Mouse (Mus musculus): ENCODE data around the gene Pcdh15. TPM values are rescaled to one million over a fixed set of nuclear protein-coding genes. Genes with fewer than 3 reads are reported as not detected.

Pcdh15 gene
- polyA plus RNA-seq, 1 experiment from 2014 or later, result 0.31 TPM

DNA sequence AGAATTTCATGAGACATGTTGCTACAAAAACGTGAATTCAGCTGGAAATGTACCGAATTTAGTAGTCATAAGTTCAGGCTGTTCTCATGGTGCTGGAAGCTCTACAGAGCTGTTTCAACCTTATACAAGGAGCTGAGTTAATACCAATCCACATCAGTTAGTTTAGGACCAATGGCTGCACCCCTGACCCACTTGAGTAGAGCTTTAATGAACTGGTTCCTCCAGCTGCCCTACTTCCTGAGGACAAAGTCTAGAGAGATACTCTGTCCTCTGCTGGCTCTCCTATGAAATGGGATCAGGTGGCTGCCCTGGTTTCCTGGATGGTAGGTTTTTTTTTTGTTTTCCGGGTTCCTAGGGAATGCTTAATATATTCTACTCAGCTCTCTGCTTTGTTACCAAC is 1030.0 kb downstream of the Pcdh15 start:
- H3K9me3 ChIP-seq (replicated peaks), result no peaks in the 10 kb centered on the region
- 83% methylated on average over 3 of the region's 3 CpGs for WGBS
- H3K4me3 ChIP-seq, result no peak overlapping the region
- DNase-seq (ENCODE audit: low spot score), result no peak
- no peak overlapping the region for H3K27ac ChIP-seq (replicated peaks)
- no peaks in the 10 kb centered on the region for H3K36me3 ChIP-seq
- no peaks in the 10 kb centered on the region for H3K27me3 ChIP-seq (ENCODE audit: low read depth, poor library complexity, severe bottlenecking)
- no peaks in the 10 kb centered on the region for H3K4me1 ChIP-seq

GRCm38 (mm10) chr10:74129665-74130064 is 1030.5 kb downstream of the Pcdh15 start:
- H3K4me1 ChIP-seq, result no peaks in the 10 kb centered on the region
- DNase-seq (ENCODE audit: low spot score), result no peak
- H3K4me3 ChIP-seq, result no peak overlapping the region
- H3K36me3 ChIP-seq, result no peaks in the 10 kb centered on the region
- H3K9me3 ChIP-seq (replicated peaks), result no peaks in the 10 kb centered on the region
- no peak overlapping the region for H3K27ac ChIP-seq (replicated peaks)
- H3K27me3 ChIP-seq (ENCODE audit: low read depth, poor library complexity, severe bottlenecking), result no peaks in the 10 kb centered on the region

- Histone ChIP-seq H3K27me3 (ENCODE audit: low read depth, poor library complexity, severe bottlenecking) (no peaks in the 10 kb centered on the region), H3K27ac (replicated peaks) (no peak overlapping the region), H3K36me3 (no peaks in the 10 kb centered on the region), H3K9me3 (replicated peaks) (no peaks in the 10 kb centered on the region), H3K4me1 (no peaks in the 10 kb centered on the region), H3K4me3 (no peak overlapping the region)
- DNase-seq (ENCODE audit: low spot score), result no peak
- 95% methylated on average over 3 of the region's 3 CpGs for WGBS
These were observed 1031.7 kb downstream of the Pcdh15 start for GRCm38 (mm10) chr10:74130805-74131204.

- no peak for DNase-seq (ENCODE audit: low spot score)
- Histone ChIP-seq H3K36me3 (no peaks in the 10 kb centered on the region), H3K27ac (replicated peaks) (no peak overlapping the region), H3K4me3 (no peak overlapping the region), H3K27me3 (ENCODE audit: low read depth, poor library complexity, severe bottlenecking) (no peaks in the 10 kb centered on the region), H3K4me1 (no peaks in the 10 kb centered on the region), H3K9me3 (replicated peaks) (no peaks in the 10 kb centered on the region)
These were observed 1048.8 kb downstream of the Pcdh15 start for GRCm38 (mm10) chr10:74147966-74148365.

DNA sequence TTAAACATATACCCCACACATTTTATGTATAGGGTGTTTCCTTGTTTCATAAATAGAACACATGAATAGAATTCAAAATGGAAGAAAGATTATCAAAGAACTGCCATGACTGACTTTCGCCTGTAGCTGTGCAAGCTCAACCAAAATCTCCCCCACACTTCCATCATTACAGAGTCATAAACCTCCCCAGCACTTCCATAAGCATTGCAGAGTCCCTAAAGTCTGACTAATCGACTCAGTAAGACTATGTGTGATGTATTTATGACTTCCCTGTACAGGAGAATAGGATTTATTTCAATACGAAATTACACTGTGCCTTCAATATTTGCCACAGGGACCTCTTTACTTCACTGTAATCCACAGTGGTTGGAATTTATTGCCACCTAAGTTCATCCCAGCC is 1082.8 kb downstream of the Pcdh15 start:
- Histone ChIP-seq H3K27me3 (ENCODE audit: low read depth, poor library complexity, severe bottlenecking) (no peaks in the 10 kb centered on the region), H3K27ac (replicated peaks) (no peak overlapping the region), H3K4me3 (no peak overlapping the region), H3K9me3 (replicated peaks) (no peaks in the 10 kb centered on the region), H3K36me3 (no peaks in the 10 kb centered on the region), H3K4me1 (no peaks in the 10 kb centered on the region)
- 79% methylated on average over 3 of the region's 3 CpGs for WGBS
- DNase-seq (ENCODE audit: low spot score), result no peak

DNA sequence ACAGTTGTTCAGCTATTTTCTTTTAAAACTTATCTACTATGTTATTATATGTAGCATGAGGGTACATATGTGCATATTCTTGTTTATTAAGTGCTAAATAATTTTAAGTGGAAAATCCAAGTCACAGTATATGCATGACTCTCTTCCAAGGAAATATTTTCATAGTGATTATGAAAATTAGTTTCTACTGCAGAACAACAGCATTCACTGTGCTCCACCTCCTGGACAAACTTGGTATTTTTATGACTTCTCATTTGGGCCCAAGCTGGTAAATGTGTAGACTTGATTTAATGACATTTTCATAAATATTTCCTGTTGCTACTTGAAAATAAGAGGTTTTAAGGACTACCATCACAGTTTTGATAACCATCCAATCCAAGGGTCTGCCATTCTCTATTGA is 1104.5 kb downstream of the Pcdh15 start:
- no peaks in the 10 kb centered on the region for H3K36me3 ChIP-seq
- no peaks in the 10 kb centered on the region for H3K4me1 ChIP-seq
- no peaks in the 10 kb centered on the region for H3K9me3 ChIP-seq (replicated peaks)
- no peak for DNase-seq (ENCODE audit: low spot score)
- no peak overlapping the region for H3K4me3 ChIP-seq
- H3K27ac ChIP-seq (replicated peaks), result no peak overlapping the region
- H3K27me3 ChIP-seq (ENCODE audit: low read depth, poor library complexity, severe bottlenecking), result no peaks in the 10 kb centered on the region

- Histone ChIP-seq H3K4me3 (no peak overlapping the region), H3K27ac (replicated peaks) (no peak overlapping the region), H3K4me1 (no peaks in the 10 kb centered on the region), H3K9me3 (replicated peaks) (no peaks in the 10 kb centered on the region), H3K36me3 (no peaks in the 10 kb centered on the region), H3K27me3 (ENCODE audit: low read depth, poor library complexity, severe bottlenecking) (no peaks in the 10 kb centered on the region)
- no peak for DNase-seq (ENCODE audit: low spot score)
- WGBS, result 67% methylated on average over 1 of the region's 1 CpGs
These were observed 1118.1 kb downstream of the Pcdh15 start for GRCm38 (mm10) chr10:74217268-74217667.

DNA sequence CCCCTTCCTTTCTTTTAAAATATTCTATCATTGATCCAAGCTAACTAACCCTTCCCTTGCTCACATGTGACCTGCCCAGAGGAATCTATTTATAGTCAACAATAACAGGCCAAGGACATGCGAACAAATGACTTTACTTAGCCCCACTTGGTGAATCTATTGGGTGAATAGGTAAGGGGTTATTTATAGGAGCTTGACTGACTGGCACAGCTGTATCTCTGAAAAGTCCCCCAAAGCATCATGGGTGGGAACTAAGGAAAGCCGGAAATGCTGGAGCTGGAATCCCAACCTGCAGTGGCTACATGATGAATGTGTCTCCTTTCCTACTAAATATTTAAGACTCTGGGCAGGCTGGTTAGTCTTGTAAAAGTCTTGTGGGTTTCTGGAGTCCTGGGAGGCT is 1121.3 kb downstream of the Pcdh15 start:
- DNase-seq (ENCODE audit: low spot score), result no peak
- no peaks in the 10 kb centered on the region for H3K9me3 ChIP-seq (replicated peaks)
- no peaks in the 10 kb centered on the region for H3K4me1 ChIP-seq
- no peaks in the 10 kb centered on the region for H3K36me3 ChIP-seq
- no peak overlapping the region for H3K27ac ChIP-seq (replicated peaks)
- no peaks in the 10 kb centered on the region for H3K27me3 ChIP-seq (ENCODE audit: low read depth, poor library complexity, severe bottlenecking)
- WGBS, result 92% methylated on average over 2 of the region's 2 CpGs
- no peak overlapping the region for H3K4me3 ChIP-seq

- H3K9me3 ChIP-seq (replicated peaks), result no peaks in the 10 kb centered on the region
- no peak for DNase-seq (ENCODE audit: low spot score)
- no peaks in the 10 kb centered on the region for H3K27me3 ChIP-seq (ENCODE audit: low read depth, poor library complexity, severe bottlenecking)
- H3K36me3 ChIP-seq, result no peaks in the 10 kb centered on the region
- no peak overlapping the region for H3K27ac ChIP-seq (replicated peaks)
- WGBS, result 88% methylated on average over 15 of the region's 15 CpGs
- H3K4me3 ChIP-seq, result no peak overlapping the region
- no peaks in the 10 kb centered on the region for H3K4me1 ChIP-seq
These were observed 1158.7 kb downstream of the Pcdh15 start for GRCm38 (mm10) chr10:74257716-74258446.

DNA sequence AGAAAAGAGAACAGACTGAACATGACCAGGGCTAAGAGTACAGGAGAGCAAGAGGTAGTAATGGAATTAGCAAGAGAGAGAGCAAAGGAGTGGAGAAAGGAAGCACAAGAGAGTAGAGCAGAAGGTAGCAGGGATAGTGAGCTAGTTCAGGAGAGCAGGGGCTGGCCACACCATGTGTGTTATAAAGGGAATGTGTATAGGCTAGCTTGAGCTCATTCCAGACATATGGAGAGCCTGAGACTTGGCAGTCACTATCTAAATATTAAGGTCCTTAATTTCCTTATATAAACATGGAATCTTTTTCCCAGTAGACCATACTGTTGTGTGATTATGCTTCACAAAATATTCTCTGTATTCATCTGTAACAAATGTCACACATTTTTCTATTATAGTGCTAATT is 1159.5 kb downstream of the Pcdh15 start:
- Histone ChIP-seq H3K4me1 (no peaks in the 10 kb centered on the region), H3K9me3 (replicated peaks) (no peaks in the 10 kb centered on the region)
- DNase-seq (ENCODE audit: low spot score), result no peak

GRCm38 (mm10) chr10:74269637-74270269 is 1170.6 kb downstream of the Pcdh15 start:
- 88% methylated on average over 6 of the region's 6 CpGs for WGBS
- Histone ChIP-seq H3K36me3 (no peaks in the 10 kb centered on the region), H3K4me3 (no peak overlapping the region), H3K9me3 (replicated peaks) (no peaks in the 10 kb centered on the region), H3K4me1 (no peaks in the 10 kb centered on the region), H3K27ac (replicated peaks) (no peak overlapping the region), H3K27me3 (ENCODE audit: low read depth, poor library complexity, severe bottlenecking) (no peaks in the 10 kb centered on the region)
- no peak for DNase-seq (ENCODE audit: low spot score)

More for the DNA sequence above, 1159.5 kb downstream of the Pcdh15 start:
- Histone ChIP-seq H3K4me3 (no peak overlapping the region), H3K36me3 (no peaks in the 10 kb centered on the region), H3K27ac (replicated peaks) (no peak overlapping the region), H3K27me3 (ENCODE audit: low read depth, poor library complexity, severe bottlenecking) (no peaks in the 10 kb centered on the region)

DNA sequence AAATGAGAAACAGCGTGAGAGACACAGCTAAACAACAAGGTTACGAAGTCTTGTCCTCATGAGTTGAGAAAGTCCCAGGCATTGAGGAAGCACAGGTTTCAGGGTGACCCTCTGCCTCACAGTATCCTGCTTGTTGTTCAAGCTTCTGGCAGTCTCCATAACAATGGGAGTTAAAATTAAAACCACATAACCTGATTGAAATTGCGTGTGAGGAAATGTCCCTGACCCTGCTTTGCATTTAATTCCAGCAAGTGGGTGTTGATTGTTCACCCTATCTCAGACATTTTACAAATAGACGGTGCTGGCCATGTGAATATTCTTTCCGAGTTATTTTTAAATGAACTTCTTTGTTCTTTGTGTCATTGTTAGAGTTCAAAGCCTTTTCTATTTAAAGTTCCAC is 1171.8 kb downstream of the Pcdh15 start:
- 86% methylated on average over 5 of the region's 5 CpGs for WGBS
- H3K9me3 ChIP-seq (replicated peaks), result no peaks in the 10 kb centered on the region
- H3K36me3 ChIP-seq, result no peaks in the 10 kb centered on the region
- no peaks in the 10 kb centered on the region for H3K27me3 ChIP-seq (ENCODE audit: low read depth, poor library complexity, severe bottlenecking)
- no peak overlapping the region for H3K27ac ChIP-seq (replicated peaks)
- no peaks in the 10 kb centered on the region for H3K4me1 ChIP-seq
- H3K4me3 ChIP-seq, result no peak overlapping the region
- DNase-seq (ENCODE audit: low spot score), result no peak

GRCm38 (mm10) chr10:74304120-74304519 is 1205.0 kb downstream of the Pcdh15 start:
- 92% methylated on average over 2 of the region's 2 CpGs for WGBS
- no peaks in the 10 kb centered on the region for H3K36me3 ChIP-seq
- H3K27me3 ChIP-seq (ENCODE audit: low read depth, poor library complexity, severe bottlenecking), result no peaks in the 10 kb centered on the region
- H3K4me1 ChIP-seq, result no peaks in the 10 kb centered on the region
- H3K9me3 ChIP-seq (replicated peaks), result no peaks in the 10 kb centered on the region
- DNase-seq (ENCODE audit: low spot score), result no peak
- H3K4me3 ChIP-seq, result no peak overlapping the region
- H3K27ac ChIP-seq (replicated peaks), result no peak overlapping the region

Measured in midbrain, embryonic 10.5 days (tissue).